Mouse (Mus musculus) C2C12 (cell line): ENCODE data around the gene Tecpr2.

Experiments used
- CEBPB ChIP-seq: IDR thresholded peaks from one replicate; pipeline ENCODE4 v1.6.1; 2011; ENCODE audit warnings: low read depth, mild to moderate bottlenecking, control low read depth, moderate library complexity
- CTCF ChIP-seq: IDR thresholded peaks from one replicate; pipeline ENCODE4 v1.5.1; 2011; ENCODE audit not compliant: control insufficient read depth, insufficient read depth, insufficient read length
- MAX ChIP-seq: IDR thresholded peaks from one replicate; pipeline ENCODE4 v1.6.1; 2011; ENCODE audit warnings: mild to moderate bottlenecking, control low read depth

- TF ChIP-seq CTCF (no peak), MAX (no peak), CEBPB (no peak)
Measured at GRCm38 (mm10) chr12:110998092-110998491, 109.0 kb downstream of the Tecpr2 start.
